ENCODE assay signal across 8 mouse cellular contexts in genomic region chr17:70737424-70737823, GRCm38 (mm10).
DNase-seq lines count a peak whose midpoint lies in the region; ATAC-seq and TF ChIP-seq lines count a peak whose summit lies in the region.

No protein-coding gene starts in this region.

- TF ChIP-seq EP300 in ES-Bruce4 (IDR thresholded peaks at IDR 0.05; ENCODE audit: insufficient read depth, low read depth, low read length), result 0 out of 2 replicates have a peak, but pooled peaks have one; percentile 70

- ATAC-seq in forebrain, embryonic 15.5 days (replicated peaks), result peak; percentile 78
- no peak for ATAC-seq in monocyte, adult 5-6 weeks (replicated peaks; ENCODE audit: insufficient number of reproducible peaks, low FRiP score, low TSS enrichment, poor library complexity, severe bottlenecking)

- TF ChIP-seq POLR2A in ES-Bruce4 (IDR thresholded peaks at IDR 0.05; ENCODE audit: insufficient read depth, low read length), result no peak
- no peak for TF ChIP-seq POLR2A in olfactory bulb, adult 2 months (IDR thresholded peaks at IDR 0.05; ENCODE audit: insufficient read depth, low read depth, low read length)

- no peaks in the 10 kb centered on the region for H3K27me3 ChIP-seq in ES-Bruce4 (ENCODE audit: control insufficient read depth, insufficient read depth, low read length, poor library complexity, severe bottlenecking)
- no peaks in the 10 kb centered on the region for H3K27me3 ChIP-seq in forebrain, embryonic 15.5 days

- 3% methylated on average over 6 of the region's 6 CpGs for WGBS in forebrain, embryonic 15.5 days
- 3% methylated on average over 6 of the region's 6 CpGs for WGBS in olfactory bulb, adult 2 months

- H3K4me3 ChIP-seq in ES-Bruce4 (ENCODE audit: low read depth, low read length), result no peak overlapping the region
- peak overlapping the region; percentile 26 for H3K4me3 ChIP-seq in forebrain, embryonic 15.5 days
- no peak overlapping the region for H3K4me3 ChIP-seq in olfactory bulb, adult 2 months (ENCODE audit: insufficient read depth, low read depth, low read length)

- intact Hi-C loops in heart, postnatal 14 days (cut with DNase I), result loop anchor here (5.0 kb wide), 2 partner anchors 115 to 230 kb away; partner anchors contain the start of gene Tgif1

- peak; percentile 66 for TF ChIP-seq CTCF in ES-Bruce4 (IDR thresholded peaks at IDR 0.05; ENCODE audit: low read depth, low read length)
- 0 out of 2 replicates have a peak, but pooled peaks have one; percentile 19 for TF ChIP-seq CTCF in olfactory bulb, adult 2 months (IDR thresholded peaks at IDR 0.05; ENCODE audit: insufficient read depth, low read depth, low read length)

- H3K9ac ChIP-seq in ES-Bruce4 (ENCODE audit: low read depth, poor library complexity, severe bottlenecking), result peak overlapping the region; percentile 41; the same call in 1 of the 2 replicates
- H3K9ac ChIP-seq in forebrain, embryonic 15.5 days (replicated peaks), result no peak overlapping the region

- peak overlapping the region; percentile 90 for H3K27ac ChIP-seq in ES-Bruce4 (ENCODE audit: insufficient read depth, low read length)
- no peak overlapping the region for H3K27ac ChIP-seq in forebrain, embryonic 15.5 days (replicated peaks)
- peak overlapping the region; percentile 69 for H3K27ac ChIP-seq in olfactory bulb, adult 2 months (ENCODE audit: insufficient read depth, low read depth, low read length)

- H3K36me3 ChIP-seq in ES-Bruce4 (ENCODE audit: control insufficient read depth, insufficient read depth, low read length, poor library complexity, severe bottlenecking), result no peaks in the 10 kb centered on the region
- H3K36me3 ChIP-seq in forebrain, embryonic 15.5 days, result no peaks in the 10 kb centered on the region

- H3K4me1 ChIP-seq in ES-Bruce4 (ENCODE audit: control insufficient read depth, insufficient read depth, low read length), result peaks cover 2% of the 10 kb centered on the region
- peaks cover 15% of the 10 kb centered on the region for H3K4me1 ChIP-seq in forebrain, embryonic 15.5 days
- H3K4me1 ChIP-seq in olfactory bulb, adult 2 months (ENCODE audit: control insufficient read depth, insufficient read depth, low read length), result peaks cover 22% of the 10 kb centered on the region

- H3K9me3 ChIP-seq in ES-Bruce4 (replicated peaks; ENCODE audit: control insufficient read depth, insufficient read depth, low read length, poor library complexity, severe bottlenecking), result no peaks in the 10 kb centered on the region
- no peaks in the 10 kb centered on the region for H3K9me3 ChIP-seq in forebrain, embryonic 15.5 days

- peak; percentile 86 for DNase-seq in brain, adult 2 months (ENCODE audit: low read depth, low spot score)
- DNase-seq in heart, postnatal 14 days, result peak; percentile 76 to 77
- DNase-seq in kidney, postnatal 4 days, result peak; percentile 74 to 86
- peak; percentile 80 to 86 for DNase-seq in lung, adult 18-20 months

- H3K4me2 ChIP-seq in forebrain, embryonic 15.5 days (replicated peaks), result peak overlapping the region; percentile 48
